Mouse (Mus musculus): ENCODE measurements at regions not wholly inside any gene's neighbourhood (a gene's known extent, or its start where the extent isn't known, plus 50 kb on each side); places are given as distances from the start of the nearest gene placed in this dataset.

DNA sequence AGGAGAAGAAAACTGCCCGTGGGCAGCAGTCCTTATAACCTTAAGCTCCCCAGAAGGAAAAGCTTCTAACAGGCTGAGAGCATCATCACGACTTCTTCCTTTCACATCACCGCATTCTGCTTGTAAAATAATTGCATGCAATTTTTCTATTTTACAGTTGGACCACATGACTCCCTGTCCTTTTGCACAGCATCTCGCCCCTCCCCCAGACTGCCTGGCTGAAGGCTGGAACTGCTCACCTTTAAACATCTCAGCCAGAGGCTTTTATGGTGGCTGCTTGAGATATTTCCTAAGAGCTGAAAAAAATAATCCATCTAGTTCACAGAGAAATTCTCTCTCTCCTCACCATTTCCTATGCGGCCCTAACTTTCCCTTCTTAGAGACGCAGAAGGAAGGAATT is 164.4 kb upstream of the Itga1 start:
- no peak for DNase-seq (ENCODE audit: low spot score in 2 of 2)

DNA sequence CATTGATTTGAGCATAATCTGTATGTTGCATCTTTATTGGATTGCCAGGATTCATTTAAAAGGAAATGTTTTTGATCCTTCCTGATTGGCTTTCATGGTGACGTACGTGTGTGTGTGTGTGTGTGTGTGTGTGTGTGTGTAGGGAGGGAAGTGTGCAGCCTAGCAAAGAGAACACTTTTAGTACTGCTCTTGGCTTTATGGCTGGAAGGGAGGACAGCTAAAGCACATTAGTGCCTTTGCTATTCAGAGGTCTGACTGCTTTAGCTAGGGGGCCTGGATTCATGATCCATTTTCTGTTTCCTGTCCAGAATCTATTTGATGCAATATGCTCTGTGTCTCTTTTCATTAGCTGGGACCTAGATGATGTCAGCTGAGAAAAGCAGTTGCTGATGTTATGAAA is 155.6 kb upstream of the Itga1 start:
- no peak for DNase-seq (ENCODE audit: low spot score in 2 of 2)

DNA sequence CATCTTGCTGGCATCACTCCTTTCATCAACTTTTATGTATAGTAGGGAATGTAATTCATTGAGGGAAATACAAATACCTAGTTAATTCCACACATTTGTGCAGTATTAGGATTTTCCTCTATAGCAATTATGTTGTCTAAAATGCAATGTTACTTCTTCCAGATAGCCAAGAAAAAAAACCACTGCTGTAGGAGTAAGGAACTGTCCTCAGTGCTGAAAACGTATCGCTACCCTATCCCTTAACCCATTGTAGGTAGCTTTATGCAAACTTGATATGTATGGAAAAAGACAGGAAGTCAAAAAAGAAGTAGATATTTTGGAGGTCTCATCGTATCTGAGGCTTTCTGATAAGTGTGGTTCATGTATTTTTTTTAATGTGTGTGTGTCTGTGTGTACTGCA is 150.8 kb upstream of the Itga1 start:
- no peak for DNase-seq (ENCODE audit: low spot score in 2 of 2)

DNA sequence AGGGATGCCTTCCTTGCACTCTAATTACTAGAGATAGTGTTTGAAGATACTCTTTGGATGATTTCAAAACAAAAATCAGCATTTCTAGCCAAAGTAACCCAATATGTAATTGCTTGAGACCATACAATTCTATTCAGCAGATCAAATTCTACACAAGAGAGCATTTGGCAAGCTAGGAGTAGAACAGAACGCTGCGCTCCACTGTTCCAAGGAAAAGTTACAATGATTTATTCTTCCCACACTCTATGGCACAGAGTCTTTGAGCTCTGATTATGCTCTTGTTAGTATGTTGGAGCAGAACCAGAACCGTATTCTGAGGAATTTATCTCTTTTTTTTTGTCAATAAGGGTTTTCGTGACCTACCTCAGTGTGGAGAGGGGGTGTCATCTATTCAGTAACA is 130.2 kb upstream of the Itga1 start:
- no peak for DNase-seq (ENCODE audit: low spot score in 2 of 2)

DNA sequence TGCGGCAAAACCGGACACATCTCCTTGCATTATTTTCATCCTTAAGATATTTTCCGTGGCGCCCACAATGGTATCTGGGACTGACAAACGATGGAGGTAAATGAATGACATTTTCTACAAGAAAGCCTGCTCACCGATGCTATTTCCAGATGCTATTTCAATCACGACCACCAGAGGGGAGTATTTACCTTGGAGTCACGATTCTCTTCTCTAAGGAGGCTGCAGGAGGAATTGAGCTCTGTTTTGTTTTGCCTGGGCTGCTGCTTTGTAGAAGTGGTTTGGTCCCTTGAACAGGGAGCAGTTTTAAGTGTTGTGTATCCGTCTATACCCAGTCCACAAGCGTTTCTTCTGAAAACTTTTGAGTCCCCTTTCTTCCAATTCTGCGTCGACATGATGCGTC is 128.7 kb upstream of the Itga1 start:
- peak; percentile 6 to 45 for DNase-seq (ENCODE audit: low spot score in 2 of 2)

DNA sequence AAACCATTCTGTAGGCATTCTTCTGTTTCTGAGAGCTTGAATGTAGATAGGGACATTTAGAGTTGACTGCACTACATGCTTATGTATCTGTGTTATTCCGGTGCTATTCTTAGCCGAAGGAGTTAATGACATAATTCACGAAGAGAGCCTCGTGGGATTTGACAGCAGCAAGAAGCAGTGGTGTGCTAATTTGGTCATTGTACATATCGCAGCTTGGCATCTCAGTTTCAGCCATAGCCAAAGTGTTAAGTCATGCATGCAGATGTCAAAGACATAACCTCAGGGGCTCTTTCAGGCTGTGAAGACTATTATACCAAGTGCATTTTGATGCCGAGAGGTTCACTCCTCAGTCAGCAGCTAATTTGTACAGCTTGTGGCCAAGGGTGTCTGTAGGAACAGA is 125.1 kb upstream of the Itga1 start:
- no peak for DNase-seq (ENCODE audit: low spot score in 2 of 2)

DNA sequence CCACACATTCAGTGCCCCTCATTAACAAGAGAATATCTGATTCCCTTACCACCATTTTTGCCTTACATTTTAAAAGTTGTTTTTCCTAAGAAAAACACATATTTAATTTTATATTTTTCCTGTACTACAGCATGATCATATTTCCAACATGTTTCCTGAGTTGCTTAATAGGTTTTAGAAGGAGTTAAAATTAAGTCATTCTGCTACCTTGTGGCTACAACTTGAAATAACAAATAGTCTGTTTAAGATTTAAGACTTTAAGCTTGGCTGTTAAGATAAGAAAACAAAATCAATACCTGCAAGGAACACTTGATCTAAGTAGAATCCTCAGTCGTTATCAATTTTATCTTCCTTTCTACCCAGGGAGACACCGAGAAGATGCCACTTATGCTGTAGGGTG is 117.9 kb upstream of the Itga1 start:
- DNase-seq (ENCODE audit: low spot score in 2 of 2), result no peak

DNA sequence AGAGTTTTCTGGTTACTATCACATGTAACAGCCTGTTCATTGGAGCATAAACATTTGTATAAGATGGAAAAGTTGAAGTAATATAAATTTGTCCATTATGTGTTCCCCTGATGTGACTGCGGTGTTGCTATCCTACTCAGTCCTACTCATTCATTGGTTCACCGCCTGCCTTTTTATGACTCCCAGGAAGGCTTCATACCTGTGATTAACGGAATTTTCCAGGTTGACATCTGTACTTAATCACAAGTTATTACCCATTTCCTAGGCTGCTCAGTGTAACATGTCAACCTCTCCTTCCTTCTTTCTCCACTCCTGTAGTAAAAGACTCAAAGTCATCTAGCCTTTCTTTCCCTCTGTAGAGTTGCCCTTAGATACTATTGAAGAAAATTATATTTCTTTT is 109.5 kb upstream of the Itga1 start:
- no peak for DNase-seq (ENCODE audit: low spot score in 2 of 2)

DNA sequence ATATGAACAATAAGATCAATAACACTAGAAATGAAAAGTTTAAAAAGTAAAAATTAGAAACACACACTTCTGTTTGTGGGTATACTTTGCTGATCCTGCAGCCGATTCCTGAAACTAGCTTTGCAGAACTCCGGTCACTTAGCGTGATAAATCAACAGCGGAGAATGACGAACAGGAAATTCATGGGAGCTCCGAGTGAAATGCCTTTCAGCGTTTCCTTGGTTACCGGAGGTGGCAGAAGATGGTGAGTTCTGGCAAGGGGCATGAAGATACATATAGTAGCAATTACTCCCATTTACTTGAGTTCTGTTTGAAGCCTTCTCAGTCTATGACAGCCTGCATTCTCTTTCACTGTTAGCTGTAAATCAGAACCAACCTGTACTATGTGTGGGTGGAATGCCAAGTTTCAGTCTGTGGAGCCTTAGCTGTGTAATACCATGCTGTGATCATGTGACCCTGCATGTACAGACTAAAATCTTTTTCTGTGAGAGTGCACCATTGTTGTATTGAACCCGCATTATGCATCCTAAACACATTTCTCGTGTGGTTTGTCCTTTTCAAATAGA is 109.0 kb upstream of the Itga1 start:
- DNase-seq (ENCODE audit: low spot score in 2 of 2), result peak; percentile 5 to 6

DNA sequence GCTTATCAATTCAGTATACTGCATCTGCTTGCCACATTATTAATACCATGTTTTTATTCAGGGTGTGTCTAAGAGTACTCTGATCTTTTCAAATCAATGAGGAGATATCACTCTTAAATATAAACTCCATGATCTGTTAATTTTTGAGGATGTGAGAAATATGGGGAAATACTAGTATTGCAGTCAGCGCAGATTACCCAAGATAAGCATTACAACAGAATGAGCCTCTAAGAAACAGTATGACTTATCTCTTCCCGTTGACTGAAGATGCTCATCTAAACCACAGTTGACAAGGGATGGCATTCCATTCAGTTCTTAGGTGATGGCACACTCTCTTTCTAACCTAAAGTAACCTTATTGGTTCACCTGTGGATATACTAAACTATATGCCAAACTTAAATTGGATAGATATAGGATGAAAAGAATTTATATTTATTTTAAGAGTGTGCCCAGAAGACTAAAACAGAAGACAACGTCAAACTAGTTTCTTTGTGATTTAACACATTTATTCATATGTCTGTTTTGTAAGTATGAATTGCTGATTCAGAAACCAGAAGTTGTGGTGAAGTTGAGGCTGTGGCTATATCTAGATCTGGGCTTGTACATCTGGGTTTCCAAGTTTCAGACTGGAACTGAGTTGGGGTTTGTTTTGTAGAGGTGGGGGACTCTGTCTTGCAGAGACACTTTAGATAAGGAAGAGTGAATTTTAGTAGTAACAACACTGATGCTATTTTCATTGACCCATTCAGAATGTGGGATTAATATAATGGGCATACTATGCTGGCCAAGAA is 107.8 kb upstream of the Itga1 start:
- DNase-seq (ENCODE audit: low spot score in 2 of 2), result no peak

DNA sequence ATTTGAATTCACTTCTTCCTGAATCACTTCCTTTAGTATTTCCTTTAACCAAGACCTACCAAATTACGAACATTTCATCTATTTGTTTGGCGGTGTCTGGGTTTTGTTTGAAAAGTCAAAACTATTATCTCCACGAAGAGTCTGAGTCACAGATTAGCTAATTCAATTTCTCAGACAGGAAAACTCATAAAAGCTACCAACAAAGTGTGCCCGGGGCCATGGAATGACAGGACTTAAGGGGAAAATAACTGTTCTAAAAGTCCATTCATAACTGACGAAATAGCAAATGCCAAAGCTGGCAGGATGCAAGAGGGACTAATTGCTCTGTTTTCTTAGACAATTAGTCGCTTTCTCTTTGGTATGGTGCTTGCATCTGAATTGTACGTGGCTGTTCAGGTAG is 105.0 kb upstream of the Itga1 start:
- DNase-seq (ENCODE audit: low spot score in 2 of 2), result no peak

DNA sequence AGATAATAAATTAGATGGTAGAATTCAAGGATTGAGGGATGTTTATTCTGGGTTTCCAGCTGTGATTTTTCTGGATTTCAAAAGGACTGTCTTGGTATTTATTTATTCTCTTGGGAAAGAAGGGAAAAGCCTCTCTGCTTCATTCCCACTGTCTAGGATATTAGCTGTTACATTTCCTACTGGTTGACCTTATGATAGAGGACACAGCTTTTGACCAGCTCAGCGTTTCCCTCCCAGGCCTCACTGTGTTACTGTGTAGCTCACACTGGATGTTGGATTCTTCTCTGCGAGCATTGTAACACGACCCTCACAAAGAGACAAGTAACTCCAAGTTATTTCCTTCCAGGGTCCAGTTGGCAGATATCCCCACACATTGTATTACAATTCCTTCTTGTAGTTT is 97.4 kb upstream of the Itga1 start:
- DNase-seq (ENCODE audit: low spot score in 2 of 2), result no peak

DNA sequence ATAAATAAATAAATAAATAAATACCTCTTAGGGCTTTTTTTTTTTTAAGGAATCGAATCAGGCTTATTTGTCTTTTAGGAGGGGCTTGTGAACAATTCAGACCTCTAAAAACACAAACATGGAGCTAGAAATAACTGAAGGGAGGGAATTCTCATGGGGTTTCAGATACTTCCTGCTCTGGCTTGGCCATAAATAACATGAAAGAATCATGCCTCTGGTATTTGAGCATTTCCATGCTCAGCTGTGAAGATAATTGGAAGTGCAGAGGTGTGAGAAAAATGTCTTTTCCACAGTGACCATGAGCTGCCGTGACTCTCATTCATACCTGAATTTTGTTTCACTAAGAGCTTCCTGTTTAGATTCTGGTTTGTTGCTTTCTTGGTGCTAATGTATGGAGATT is 86.3 kb upstream of the Itga1 start:
- no peak for DNase-seq (ENCODE audit: low spot score in 2 of 2)

DNA sequence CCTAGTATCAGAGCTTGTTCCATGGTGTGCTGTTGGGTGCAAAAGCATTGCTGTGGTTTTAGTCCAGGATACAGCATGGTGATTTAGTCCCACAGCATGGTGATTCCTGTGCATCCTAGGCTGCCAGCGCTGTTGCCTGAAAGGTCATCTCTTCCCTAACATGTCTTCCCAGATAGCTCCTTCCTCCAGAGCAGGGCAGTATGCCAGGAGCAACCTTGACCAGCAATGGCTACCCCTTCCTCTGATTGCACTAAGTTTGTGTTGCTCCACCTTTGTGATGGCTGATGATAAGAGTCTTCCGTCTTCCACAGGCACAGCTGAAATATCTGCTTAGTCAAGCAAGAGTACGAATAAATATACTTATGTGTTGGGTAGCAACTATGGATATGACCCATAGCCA is 85.6 kb upstream of the Itga1 start:
- DNase-seq (ENCODE audit: low spot score in 2 of 2), result no peak

DNA sequence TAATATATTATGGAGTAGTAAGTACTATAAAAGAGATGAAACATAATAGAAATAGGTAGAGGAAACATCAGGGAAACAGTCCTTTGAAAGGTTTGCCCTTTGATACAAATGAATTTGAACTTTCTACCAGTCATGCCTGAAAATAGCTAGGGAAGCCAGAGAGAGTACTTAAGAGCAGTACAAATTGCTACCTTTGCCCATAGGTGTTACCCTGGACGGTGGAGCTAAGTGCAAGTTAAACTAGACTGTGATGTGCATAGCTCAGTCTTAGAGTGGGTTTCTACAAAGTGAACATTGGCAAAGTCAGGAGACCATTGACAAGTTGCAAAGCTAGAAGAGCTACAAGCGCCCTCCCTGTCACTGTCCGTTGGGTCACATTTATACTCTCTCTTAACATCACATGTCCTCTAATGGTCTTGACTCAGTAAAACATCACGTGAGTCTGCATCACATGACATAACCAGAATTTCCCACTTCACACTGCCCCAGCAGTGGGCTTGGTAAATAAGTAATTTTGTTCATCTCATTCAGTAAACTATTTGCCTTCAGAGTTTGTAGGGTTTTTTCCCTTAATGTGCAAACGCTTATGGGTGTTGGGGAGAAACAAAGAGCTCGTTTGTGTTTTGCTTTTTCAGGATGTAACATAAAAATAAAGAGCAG is 80.6 kb upstream of the Itga1 start:
- no peak for DNase-seq (ENCODE audit: low spot score in 2 of 2)

DNA sequence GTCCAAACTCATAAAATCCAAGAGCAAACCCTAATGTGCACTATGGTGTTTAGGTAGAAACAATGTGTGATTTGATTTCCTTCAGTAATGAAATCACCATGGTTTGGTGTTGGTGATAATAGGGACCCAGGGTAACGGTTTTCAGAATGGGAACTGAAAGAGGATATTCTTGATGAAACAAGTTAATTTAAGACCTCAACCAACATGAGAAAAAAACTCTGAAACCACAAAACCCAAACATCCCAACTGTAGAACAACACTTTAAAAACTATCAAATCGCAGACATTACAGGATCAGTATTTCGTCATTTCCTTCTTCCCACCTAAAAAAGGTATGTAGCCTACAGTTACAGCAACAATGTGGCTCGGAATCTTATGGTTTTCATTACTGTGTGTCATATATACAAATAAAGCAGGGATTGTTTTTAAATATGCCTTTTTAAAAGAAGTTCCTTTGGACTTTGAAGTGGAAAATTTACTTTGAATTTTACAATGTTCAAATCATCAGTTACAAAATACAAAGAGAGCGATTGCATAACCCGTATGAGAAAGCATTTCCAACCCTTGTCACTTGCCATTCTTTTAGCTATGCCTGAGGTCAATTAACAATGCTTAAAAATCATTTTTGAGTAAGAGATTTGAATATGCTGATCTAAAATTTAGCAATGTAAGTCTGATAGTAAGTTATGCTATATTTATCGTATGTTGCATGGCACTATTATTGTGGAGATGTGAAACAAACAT is 76.6 kb upstream of the Itga1 start:
- DNase-seq (ENCODE audit: low spot score in 2 of 2), result no peak

DNA sequence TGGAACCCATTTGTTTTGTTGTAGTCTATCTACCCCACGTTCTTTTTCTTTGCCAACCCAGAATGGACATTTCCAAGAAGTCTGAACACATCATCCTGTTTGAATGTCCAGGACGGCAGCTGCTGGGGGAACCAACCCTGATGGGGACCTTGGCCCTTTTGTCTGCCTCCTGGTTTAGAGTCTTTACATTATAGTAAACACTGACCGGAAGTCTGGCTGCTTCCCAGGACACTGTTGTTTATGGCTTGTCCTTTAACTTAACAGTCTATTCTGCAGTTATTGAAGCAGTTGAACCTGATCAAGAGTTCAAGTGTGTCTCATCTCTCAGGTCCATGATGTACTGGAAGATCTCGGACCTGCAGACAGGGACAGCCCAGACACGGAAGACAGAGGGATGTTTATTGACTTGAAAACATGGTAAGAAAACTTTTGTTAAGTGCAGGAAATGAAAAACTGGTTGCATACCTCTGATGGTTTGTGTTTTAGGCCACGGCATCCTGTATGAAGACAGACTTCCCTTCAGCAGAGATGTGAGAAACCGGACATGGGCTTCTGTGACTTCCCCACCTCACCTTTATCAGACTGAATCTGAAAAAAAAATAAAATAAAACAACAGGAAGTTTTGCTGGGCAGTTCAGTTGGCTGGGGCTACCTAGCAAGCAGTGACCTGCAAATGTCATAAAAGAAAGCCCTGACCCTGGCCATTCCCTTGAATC is 69.7 kb upstream of the Itga1 start:
- DNase-seq (ENCODE audit: low spot score in 2 of 2), result no peak

DNA sequence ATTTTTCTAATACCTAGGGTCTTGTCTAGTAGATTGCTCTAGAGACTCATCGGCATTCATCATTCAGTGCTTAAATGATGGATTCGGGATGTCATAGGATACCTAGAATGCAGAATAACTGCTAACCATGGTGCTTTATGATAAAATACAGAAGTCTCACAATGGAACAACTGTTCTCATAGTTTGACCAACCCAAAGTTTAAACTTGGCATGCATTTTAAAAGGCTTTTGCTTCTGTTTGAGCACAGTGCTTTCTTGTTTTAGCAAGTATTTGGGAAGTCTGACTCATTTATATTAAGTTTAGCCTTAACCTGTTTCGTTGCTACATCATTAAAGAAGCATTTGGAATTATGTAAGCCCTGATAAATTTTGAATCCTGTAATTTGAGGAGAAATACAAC is 64.2 kb upstream of the Itga1 start:
- no peak for DNase-seq (ENCODE audit: low spot score in 2 of 2)

DNA sequence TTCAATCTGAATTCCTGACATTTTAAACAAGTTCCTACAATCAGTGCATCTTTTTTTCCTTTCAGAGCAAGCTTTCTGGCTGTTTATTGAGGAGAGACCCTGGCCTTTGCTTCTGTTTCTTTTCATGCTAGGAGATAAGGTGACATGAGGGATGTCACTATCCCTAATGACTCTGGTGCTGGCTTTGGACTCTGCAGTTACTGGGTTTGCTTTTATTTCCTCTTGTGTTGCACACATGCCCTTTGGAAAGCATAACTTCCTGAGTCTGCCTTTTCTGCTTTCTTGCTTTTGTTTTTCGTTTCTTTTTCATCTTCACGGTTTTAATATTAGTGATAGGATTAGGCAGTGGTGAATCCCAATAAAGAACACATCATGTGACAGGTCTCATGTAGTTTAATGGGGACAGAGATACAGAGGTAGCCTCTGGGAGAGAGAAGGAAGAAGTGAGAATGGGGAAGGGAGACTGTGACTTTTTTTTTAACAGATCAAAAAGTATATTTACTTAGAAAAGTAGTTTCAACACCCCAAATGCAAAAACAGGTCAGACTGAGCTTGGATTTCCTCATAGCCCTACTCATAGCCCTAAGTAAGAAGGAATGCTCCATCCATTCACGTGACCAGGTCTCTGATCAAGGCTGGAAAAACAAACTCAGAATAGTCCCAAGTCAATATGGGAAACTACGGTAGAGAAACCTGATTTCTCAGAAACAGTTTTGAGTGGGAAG is 61.1 kb upstream of the Itga1 start:
- no peak for DNase-seq (ENCODE audit: low spot score in 2 of 2)

DNA sequence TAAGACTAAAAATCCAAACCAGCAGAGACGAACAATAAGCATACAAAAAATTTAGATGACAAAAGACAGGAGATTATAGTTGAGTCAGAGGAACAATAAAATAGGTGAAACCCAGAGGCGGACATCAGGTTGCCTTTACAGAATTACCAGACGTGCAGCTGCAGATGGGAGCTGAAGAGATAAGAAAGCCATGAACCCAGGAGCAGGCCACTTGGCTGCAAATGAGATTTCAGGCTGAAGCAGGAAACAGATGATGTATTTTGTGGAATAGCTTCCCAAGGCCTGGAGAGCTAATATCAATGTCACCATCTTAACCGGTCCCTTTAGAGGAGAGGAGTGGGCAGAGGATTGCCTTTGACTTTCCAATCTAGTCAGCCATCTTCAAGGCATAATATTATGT is 57.6 kb upstream of the Itga1 start:
- no peak for DNase-seq (ENCODE audit: low spot score in 2 of 2)
